Mouse (Mus musculus) mature B cell (primary cell): ENCODE data around the gene Mrpl41.

Experiments
- in situ Hi-C: fragments of 300-500 bp; cut with MboI; formaldehyde crosslinking; loops from 2 replicates; pipeline ENCODE4 v1.14.3; 2019

The Mrpl41 gene

DNA sequence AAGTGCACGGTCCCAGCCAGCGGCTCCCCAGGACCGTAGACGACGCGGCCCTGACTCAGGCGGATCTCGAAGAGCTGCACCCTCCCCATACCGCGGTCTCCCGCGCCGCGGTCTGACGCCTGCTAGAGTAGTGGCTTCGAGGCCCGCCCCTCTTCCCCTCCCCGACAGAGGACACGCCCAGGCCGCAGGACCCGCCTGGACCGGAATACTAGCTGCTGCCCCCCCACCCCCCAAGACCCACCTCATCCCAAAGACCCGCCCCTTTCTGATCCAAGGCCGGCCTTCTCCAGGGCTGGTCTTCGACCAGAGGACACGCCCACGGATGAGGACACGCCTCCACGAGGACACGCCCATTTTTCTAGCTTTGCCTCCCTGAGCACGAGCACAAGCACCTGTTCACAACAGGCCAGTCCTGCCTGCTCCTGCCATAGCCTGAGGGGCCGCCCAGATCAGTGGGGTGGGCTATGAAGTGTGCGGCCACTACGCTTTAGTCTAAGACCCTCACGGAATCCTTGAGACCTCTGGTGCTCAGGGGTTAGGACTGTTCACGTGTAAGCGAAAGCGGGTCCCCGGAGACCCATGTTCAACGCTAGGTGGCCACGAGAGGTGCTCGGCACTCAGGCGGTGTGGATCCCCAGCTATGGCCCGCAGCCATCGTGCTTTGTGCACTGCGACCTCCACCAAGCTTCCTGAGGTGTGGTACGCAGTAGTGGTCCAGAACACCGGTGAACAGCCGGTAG lies 39.7 kb downstream of the Mrpl41 start, which contains the start of gene Arrdc1:
Arrdc1 (minus strand) TSS at position 196 of the 740 bp plus-strand sequence.
- in situ Hi-C loops = no loop called here

DNA sequence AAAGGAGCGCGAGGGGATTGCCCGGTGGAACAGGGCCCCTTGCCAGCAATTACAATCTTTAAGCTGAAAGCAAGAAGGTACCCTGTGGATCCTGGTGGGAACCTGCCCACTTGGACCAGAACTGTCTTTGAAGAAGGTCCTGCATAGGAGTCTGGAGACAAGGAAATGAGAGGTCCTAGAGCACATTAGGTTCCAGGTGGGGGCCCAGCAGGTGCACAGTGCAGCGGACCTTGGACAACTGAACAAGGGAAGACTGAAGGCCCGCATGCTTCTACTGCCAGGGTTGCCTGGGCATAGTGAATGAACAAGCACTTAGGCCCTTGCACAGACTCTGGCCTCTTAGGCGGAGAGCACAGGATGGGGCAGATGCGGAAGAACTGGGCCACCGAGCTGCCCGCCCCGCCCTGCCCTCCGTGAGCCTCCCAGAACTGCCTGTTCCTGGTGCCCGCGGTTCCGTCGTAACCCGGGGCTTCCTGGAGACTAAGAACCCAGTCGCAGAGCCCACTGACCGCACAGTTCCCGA lies 40.4 kb downstream of the Mrpl41 start:
- in situ Hi-C loops = no loop called here

DNA sequence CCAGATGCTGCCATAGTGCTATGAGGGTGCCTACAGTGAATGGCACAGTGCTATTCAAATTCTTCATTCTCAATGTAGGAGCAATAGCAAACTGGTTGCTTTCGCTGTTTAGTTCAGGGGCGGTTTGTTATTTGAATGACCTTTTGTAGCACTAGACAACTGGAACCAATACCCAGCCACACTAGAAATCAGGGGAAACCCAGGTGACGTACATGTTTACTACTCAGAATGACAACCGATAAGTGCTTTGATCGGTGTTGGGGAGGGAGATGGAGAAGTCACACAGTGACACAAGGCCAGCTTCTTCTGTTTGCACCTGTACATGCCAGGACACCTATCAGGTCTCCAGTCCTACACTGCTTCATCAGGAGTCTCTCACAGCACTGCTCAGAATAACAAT lies 45.3 kb downstream of the Mrpl41 start:
- in situ Hi-C loops = no loop called here

DNA sequence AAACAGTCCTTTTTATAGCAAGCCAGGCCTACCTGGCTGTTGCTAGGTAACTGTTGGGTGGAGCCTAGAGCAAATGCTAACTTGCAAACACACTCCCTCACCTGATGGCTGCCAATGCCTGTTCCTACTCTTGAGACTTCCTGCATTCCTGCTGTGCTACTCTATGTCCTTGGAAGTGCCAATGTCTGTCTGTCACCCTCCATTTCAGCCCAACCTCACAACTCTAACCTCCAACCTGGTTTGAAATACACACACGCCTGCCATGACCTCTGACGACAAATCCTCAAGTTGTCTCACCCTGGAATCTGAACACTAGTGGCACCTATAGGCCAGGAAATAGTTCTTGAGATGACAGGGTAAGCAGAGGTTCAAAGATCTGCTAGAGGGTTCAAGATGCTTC lies 45.8 kb downstream of the Mrpl41 start:
- in situ Hi-C loops = no loop called here

DNA sequence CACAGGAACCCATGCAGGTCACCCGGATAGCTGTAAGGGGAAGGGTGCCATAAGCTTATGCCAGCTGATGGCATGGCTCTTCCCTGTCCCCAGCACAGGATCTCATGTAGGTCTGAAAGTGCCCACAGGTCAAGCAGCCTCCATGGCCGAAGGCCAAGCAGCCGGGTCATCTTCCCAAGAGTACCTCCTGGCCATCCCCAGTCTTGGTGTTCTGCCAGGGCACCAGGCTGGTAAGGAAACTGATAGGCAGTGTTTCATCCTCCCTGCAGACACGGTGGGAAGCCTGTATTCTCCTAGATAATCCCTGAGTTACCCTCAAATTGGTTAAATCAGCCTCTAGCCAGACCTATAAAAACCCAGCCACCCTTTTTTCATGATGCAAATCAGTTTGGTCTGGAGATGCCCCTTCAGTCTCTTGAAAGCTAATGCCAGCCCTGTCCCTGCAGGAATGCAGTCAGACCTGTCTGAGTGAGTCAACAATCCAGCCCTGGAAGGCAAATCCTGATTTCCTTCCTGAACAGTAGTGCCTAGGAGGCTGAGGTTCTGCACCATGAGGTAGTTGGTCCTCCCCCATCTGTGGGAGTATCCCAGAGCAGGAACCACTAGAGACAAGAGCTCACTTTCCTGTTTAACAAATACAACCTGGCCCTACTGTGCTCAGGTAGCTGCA lies 47.0 kb downstream of the Mrpl41 start:
- in situ Hi-C loops = no loop called here

DNA sequence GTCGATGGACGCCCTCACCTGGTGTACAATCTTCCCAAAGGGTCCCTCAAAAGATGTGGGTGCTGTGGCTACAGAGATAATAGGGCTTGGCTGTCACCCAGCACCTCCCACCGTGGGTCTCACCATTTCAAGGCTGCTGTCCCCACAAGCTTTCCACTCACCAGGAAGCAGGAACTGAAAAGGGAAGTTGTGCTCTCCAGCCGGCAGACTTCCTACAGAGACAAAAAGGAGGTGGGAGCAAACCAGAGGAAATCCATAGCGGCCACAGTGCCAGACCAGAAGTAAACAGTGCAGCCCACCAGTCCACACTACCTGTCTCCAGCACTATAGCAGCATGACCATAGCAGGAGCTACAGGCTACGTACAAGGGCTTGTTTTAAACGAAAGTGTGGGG lies 47.9 kb downstream of the Mrpl41 start:
- in situ Hi-C loops = no loop called here

DNA sequence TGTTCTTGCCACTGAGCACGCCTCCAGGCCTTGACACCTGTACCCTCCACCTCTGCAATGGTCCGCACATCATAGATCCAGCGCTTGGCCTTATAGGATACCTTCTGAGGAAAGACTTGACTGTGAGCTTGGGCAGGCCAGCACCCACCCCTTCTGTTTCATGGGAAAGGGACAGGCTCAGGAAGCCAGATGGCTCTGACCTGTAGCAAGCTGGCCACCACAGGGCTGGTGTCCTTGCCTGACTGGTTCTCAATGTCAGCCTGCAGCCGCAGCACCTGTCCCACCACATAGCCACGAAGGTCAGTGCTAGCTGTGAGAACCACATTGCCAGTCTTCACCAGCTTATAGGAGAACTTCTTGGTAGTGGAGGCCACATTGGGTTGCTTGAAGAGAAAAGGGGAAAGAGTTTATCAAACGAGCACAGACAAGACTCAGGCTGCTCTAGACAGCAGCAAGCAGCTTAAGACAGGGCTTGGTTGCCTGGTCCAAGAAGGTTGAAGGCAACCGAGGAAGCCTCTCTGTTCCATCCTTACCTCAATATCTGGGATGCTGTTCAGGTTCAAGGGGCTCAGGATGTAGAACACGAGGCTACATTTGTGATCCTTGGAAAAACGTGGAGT lies 48.4 kb downstream of the Mrpl41 start:
- in situ Hi-C loops = no loop called here

DNA sequence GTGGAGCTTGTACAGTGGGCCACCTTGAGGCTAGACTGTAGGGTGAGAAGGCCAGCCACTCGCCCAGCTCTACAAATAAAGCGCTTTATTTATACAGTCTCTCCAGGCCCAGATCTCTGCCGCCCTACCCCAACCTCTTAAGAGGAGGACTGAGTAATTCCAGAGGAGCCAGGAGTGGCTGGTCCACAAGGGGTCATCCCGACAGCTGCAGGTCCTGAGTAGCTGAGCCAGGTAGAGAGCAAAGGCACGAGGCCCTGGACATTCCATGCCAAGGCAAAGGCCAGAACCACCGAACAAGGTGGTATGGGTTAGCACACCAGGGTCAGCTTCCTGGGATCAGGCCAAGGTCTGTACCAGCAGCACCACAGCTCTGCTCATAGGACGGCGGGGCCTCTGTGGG lies 49.6 kb downstream of the Mrpl41 start:
- in situ Hi-C loops = no loop called here
